Mouse (Mus musculus) hindbrain, embryonic 15.5 days (tissue): ENCODE data around the gene Glipr1l2. TPM values are rescaled to one million over a fixed set of nuclear protein-coding genes. Genes with fewer than 3 reads are reported as not detected.
A peak's percentile ranks its signal among the peaks of the same experiment; 100 is the strongest.

Experiments
- ATAC-seq: fragments of 200-750 bp; cut with Nextera tagmentation; 2 replicates; pipeline ENCODE4 v1.8.0; 2017; ENCODE audit warnings: low read depth, moderate number of reproducible peaks, moderate TSS enrichment; ENCODE audit not compliant: low FRiP score
- H3K27ac ChIP-seq: fragments of 300-500 bp; sonication (generic); replicated peaks from 2 replicates; pipeline ENCODE4 v1.5.1; 2015; ENCODE audit warnings: mild to moderate bottlenecking, inconsistent platforms
- H3K27me3 ChIP-seq: fragments of 300-500 bp; sonication (generic); 2 replicates; pipeline ENCODE4 v1.6.1; 2015; ENCODE audit warnings: control low read depth, inconsistent platforms
- H3K36me3 ChIP-seq: fragments of 300-500 bp; sonication (generic); 2 replicates; pipeline ENCODE4 v1.6.1; 2015; ENCODE audit warnings: control low read depth, inconsistent platforms
- H3K4me1 ChIP-seq: fragments of 300-500 bp; sonication (generic); replicated peaks from 2 replicates; pipeline ENCODE4 v1.6.1; 2015; ENCODE audit warnings: control low read depth, inconsistent platforms
- H3K4me2 ChIP-seq: fragments of 300-500 bp; sonication (generic); 2 replicates; pipeline ENCODE4 v1.6.1; 2015; ENCODE audit warnings: moderate library complexity, mild to moderate bottlenecking, inconsistent platforms
- H3K4me3 ChIP-seq: fragments of 300-500 bp; sonication (generic); 2 replicates; pipeline ENCODE4 v1.5.1; 2015; ENCODE audit warnings: mild to moderate bottlenecking, inconsistent platforms
- H3K9ac ChIP-seq: fragments of 300-500 bp; sonication (generic); 2 replicates; pipeline ENCODE4 v1.6.1; 2015; ENCODE audit warnings: inconsistent platforms
- H3K9me3 ChIP-seq: fragments of 300-500 bp; sonication (generic); 2 replicates; pipeline ENCODE4 v1.6.1; 2016; ENCODE audit warnings: control low read depth, inconsistent platforms
- WGBS: fragments of 180-500 bp; shearing (Covaris S2); methylation state at CpG from one replicate; pipeline ENCODE4 v1.1.7; 2015; 5-methylcytosine and 5-hydroxymethylcytosine counted together
- polyA plus RNA-seq: library from polyadenylated mRNA; unstranded; fragments of >200 nt; fragmentation: Nextera tagmentation; extraction: Ambion mirVana; gene quantifications from 2 replicates; pipeline ENCODE4 v1.2.1, GENCODE M21; 2015

The Glipr1l2 gene
- polyA plus RNA-seq, 1 experiment from 2014 or later = not detected

GRCm38 (mm10) chr10:112132194-112132593, 49.0 kb downstream of the Glipr1l2 start:
- ATAC-seq = no peak
- no peaks in the 10 kb centered on the region for H3K27me3 ChIP-seq
- H3K9me3 ChIP-seq = no peaks in the 10 kb centered on the region
- no peak overlapping the region for H3K27ac ChIP-seq
- no peaks in the 10 kb centered on the region for H3K4me1 ChIP-seq
- H3K4me2 ChIP-seq = no peak overlapping the region
- 93% methylated on average over 3 of the region's 3 CpGs for WGBS
- no peak overlapping the region for H3K4me3 ChIP-seq
- no peaks in the 10 kb centered on the region for H3K36me3 ChIP-seq
- no peak overlapping the region for H3K9ac ChIP-seq

GRCm38 (mm10) chr10:112138050-112138870, 55.1 kb downstream of the Glipr1l2 start:
- Histone ChIP-seq H3K27ac (peak overlapping the region; percentile 53; the same call in 1 of the 2 replicates), H3K9ac (peak overlapping the region; percentile 33; the same call in 1 of the 2 replicates), H3K4me1 (no peaks in the 10 kb centered on the region), H3K9me3 (no peaks in the 10 kb centered on the region), H3K4me3 (peak overlapping the region; percentile 39), H3K27me3 (no peaks in the 10 kb centered on the region), H3K4me2 (peak overlapping the region; percentile 55), H3K36me3 (no peaks in the 10 kb centered on the region)
- 20% methylated on average over 9 of the region's 9 CpGs for WGBS
- ATAC-seq = peak; percentile 86; the same call in 1 of the 2 replicates

GRCm38 (mm10) chr10:112138871-112139430, 55.8 kb downstream of the Glipr1l2 start:
- Histone ChIP-seq H3K4me3 (peak overlapping the region; percentile 39), H3K27ac (peak overlapping the region; percentile 53; the same call in 1 of the 2 replicates), H3K27me3 (no peaks in the 10 kb centered on the region), H3K4me2 (peak overlapping the region; percentile 55), H3K4me1 (no peaks in the 10 kb centered on the region), H3K36me3 (no peaks in the 10 kb centered on the region), H3K9me3 (no peaks in the 10 kb centered on the region), H3K9ac (peak overlapping the region; percentile 33; the same call in 1 of the 2 replicates)
- no peak for ATAC-seq
- 33% methylated on average over 6 of the region's 6 CpGs for WGBS

- Histone ChIP-seq H3K4me2 (no peak overlapping the region), H3K27ac (no peak overlapping the region), H3K27me3 (no peaks in the 10 kb centered on the region), H3K9me3 (no peaks in the 10 kb centered on the region), H3K36me3 (no peaks in the 10 kb centered on the region), H3K9ac (no peak overlapping the region), H3K4me3 (no peak overlapping the region), H3K4me1 (no peaks in the 10 kb centered on the region)
- no peak for ATAC-seq
- WGBS = 47% methylated on average over 2 of the region's 2 CpGs
These were observed 56.7 kb downstream of the Glipr1l2 start for GRCm38 (mm10) chr10:112139834-112140233.

Other genes with a start within 250 kb of the Glipr1l2 start
- gene Krr1, start 110.7 kb upstream of the Glipr1l2 start, polyA plus RNA-seq = 33.8 and 37.0 TPM in 2 replicates
- 0.43 and 0.76 TPM in 2 replicates for gene Glipr1, start 80.7 kb upstream of the Glipr1l2 start, polyA plus RNA-seq
- 0.29 TPM in 1 of 2 replicates, not detected in the other for gene Glipr1l1, start 23.2 kb upstream of the Glipr1l2 start, polyA plus RNA-seq
- gene Glipr1l3, start 77.0 kb downstream of the Glipr1l2 start, polyA plus RNA-seq = 0.49 and 0.52 TPM in 2 replicates
- gene Caps2, start 80.3 kb downstream of the Glipr1l2 start, polyA plus RNA-seq = 0.58 and 0.66 TPM in 2 replicates
- gene Kcnc2, start 187.8 kb downstream of the Glipr1l2 start, polyA plus RNA-seq = 7.1 and 7.7 TPM in 2 replicates